Mouse (Mus musculus): ENCODE results near the gene Lrig1.

- TF ChIP-seq CTCF (IDR thresholded peaks at IDR 0.05; ENCODE audit: borderline replicate concordance, insufficient read depth, low read length) (no peak), POLR2A (IDR thresholded peaks at IDR 0.05; ENCODE audit: low read depth, low read length) (no peak)
These were observed 46.3 kb downstream of the Lrig1 start for GRCm38 (mm10) chr6:94653388-94654316.
